Mouse (Mus musculus): ENCODE measurements around the gene Adgrg2.

- TF ChIP-seq EP300 (IDR thresholded peaks at IDR 0.05; ENCODE audit: insufficient read depth, low read depth, low read length) (no peak), CTCF (IDR thresholded peaks at IDR 0.05) (no peak)
Observed at GRCm38 (mm10) chrX:160542772-160543171, 152.3 kb downstream of the Adgrg2 start.
